Mouse (Mus musculus) C2C12 (cell line): ENCODE data around the gene Cd84.

Experiments used
- CTCF ChIP-seq: IDR thresholded peaks from one replicate; pipeline ENCODE4 v1.5.1; 2011; ENCODE audit not compliant: control insufficient read depth, insufficient read depth, insufficient read length
- MAX ChIP-seq: IDR thresholded peaks from one replicate; pipeline ENCODE4 v1.6.1; 2011; ENCODE audit warnings: mild to moderate bottlenecking, control low read depth
- MYOD1 ChIP-seq: IDR thresholded peaks from one replicate; pipeline ENCODE4 v1.6.1; 2011; ENCODE audit warnings: low read depth; ENCODE audit not compliant: control insufficient read depth, insufficient read length

- TF ChIP-seq CTCF (no peak), MAX (no peak), MYOD1 (no peak)
Observed at GRCm38 (mm10) chr1:171816991-171817390, 22.5 kb upstream of the Cd84 start.
